Mouse (Mus musculus): ENCODE measurements around the gene Uba52.

The Uba52 gene

DNA sequence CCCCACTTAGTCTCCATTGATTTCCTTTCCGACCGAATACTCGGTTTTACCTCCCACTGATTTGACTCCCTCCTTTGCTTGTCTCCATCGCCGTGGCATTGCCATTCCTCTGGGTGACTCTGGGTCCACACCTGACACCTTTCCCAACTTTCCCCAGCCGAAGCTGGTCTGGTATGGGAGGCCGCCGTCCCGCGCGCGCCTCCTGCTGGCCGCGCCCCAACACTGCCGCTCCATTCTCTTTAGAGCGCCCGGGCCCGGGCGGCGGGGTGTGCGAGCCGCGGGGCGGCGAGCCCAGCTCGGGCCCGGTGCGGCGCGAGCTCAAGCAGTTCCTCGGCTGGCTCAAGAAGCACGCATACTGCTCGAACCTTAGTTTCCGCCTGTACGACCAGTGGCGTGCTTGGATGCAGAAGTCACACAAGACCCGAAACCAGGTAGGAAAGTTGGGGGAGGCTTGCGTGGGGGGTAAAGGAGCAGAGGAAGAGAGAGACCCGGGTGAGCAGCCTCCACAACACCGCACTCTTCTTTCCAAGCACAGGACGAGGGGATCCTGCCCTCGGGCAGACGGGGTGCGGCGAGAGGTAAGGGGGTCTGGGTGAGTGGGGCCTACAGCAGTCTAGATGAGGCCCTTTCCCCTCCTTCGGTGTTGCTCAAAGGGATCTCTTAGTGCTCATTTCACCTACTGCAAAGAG lies 7.4 kb downstream of the Uba52 start:
- DNase-seq: peak; percentile 97

DNA sequence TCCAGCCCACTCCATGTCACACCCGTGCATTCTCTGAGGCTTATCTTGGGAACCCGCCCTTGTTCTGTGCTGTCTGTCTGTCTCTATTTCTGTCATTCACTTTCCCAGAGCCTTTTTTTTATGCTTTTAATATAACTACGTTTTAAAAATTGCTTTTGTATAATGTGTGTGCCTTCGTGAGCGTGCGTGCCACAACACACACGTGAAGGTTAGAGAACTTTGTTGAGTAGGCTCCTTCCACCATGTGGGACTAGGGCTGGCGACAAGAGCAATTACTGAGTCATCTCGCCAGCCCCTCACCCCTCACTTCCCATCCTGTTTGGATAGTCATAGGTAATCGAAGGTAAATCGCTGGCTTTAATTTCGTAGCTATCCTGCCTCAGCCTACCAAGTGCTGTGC lies 8.1 kb downstream of the Uba52 start:
- no peak for DNase-seq

DNA sequence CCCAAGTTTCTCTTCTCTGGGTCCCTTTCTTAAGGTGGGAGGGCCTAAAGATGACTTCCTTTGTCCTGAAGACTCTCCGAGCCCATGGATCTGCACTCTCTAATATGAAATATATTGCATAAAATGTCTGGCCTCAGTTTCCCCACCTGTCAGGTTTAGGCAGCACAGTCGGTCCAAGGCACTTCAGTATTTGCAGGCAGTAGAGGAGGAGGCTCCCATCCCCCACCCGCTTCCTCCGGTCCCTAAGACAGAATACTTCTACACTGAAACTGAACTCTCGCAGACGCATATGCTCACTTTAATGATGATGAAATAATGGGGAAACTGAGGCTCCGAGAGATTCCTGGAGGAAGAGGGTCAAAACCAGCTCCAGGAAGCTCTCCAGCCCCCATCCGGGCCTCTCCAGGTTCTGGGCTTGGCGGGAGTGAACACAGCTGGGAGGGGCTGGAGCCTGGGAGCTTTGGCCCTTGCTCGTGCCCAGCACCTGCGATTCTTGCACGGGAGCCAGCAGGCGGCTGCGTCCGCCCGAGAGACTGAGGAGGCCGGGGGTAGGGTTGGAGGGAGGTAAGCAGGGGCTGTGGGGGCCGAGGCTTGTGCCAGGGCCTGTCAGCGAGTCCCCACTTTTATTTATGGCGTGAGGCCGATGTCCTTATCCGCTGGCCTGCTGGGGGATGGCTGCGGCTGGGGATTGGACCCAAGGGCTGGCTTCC lies 8.6 kb downstream of the Uba52 start:
- peak; percentile 96 for DNase-seq

DNA sequence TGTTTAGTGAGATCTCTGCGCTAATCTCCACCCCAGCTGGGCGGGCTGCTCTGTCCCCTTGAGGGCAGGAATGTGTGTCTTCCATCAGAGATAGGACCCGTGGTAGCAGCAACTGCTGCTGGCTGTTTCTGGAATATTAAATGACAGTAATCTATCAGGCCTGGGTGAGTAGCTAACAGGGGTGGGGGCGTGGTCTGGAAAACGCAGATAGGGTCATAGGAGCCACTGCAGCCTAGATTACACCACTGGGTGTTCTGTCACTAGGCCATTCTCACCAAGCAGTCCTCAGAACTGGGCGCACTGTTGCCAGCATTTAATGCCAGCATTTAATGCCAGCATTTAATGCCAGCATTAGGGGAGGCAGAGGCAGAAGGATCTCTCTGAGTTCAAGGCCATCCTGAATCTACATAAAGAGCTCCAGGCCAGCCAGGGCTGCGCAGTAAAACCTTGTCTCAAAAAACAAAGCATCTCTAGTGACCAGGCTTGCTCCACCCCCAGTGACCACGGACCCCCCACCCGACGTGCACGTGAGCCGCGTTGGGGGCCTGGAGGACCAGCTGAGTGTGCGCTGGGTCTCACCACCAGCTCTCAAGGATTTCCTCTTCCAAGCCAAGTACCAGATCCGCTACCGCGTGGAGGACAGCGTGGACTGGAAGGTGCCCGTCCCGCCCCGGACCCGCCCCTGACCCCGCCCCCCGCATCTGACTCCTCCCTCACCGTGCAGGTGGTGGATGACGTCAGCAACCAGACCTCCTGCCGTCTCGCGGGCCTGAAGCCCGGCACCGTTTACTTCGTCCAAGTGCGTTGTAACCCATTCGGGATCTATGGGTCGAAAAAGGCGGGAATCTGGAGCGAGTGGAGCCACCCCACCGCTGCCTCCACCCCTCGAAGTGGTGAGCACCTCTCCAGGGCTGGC lies 10.0 kb downstream of the Uba52 start:
- no peak for DNase-seq

DNA sequence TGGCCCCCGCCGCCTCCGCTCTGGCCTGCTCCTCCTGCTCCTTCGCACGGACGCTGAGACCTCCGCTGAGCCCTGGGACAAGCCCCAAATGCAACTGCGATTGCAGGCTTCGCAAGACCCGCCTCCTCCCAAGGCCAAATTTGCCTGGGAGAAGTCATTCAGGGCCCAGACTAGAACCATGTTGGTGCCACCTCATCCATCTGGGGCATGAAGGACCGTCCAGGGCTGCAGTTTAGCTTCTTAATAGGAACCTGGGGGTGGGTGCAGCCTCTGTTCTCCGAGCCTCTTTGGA lies 14.9 kb downstream of the Uba52 start:
- no peak for DNase-seq

DNA sequence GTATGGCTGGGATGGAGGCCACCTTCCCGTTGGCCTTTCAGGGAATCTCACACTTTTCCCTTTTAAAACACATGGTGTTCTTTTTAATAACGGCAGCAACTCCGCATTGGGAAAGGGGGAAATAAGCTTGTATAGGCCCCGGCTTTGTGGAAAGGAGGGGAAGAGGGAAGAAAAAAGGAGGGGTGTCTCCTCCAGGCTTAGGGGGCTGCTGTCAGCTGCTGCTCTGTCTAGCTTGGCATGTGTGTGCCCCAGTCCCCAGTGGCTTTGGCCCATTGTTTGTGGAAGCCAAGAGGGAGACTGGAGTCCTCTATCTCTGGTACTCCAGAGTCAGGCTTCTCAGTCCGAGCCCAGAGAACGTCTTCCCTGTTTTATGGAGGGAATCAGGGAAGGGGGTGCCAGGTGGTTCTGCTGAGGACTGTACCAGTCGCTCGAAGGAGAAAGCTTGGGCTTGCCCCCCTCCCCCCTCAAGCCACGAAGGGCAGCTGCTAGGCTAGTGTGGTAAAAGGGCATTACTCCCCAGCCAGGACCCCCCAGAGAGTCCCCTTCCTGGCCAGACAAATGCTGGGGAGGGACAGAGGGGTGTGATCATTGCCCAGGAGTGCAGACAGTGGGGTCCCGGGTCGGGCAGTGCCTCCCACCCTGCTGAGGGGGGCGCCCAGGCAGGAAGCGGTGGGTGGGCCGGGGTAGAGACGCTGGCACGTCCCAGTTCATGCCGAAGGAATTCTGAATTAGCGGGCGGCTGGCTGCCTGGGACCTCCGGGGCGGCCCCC lies 15.4 kb downstream of the Uba52 start:
- DNase-seq: no peak

DNA sequence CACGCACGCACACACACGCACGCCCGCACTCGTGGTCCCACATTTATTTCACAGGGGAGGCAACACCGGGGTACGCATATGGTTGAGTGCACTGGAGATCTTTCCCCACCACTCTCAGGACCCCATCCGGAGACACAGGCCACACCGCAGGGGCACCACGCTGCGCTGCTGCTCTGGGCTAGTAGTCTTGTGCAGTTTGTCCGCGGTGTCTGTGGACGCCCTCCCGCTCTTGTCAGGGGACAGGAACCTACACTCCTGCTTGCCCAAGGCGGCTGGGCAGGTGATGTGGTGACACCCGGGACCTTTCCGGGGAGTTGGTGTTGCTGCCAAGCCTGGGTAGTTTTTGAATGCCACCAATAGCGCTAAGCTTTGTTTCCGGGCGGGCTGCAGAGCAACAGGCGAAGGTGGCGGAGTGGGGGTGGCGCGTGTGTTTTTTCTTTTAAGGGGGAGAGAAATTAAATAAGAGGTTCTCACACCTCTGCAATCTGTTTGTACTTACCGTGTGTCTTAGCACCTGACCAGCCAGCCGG lies 16.1 kb downstream of the Uba52 start:
- no peak for DNase-seq

DNA sequence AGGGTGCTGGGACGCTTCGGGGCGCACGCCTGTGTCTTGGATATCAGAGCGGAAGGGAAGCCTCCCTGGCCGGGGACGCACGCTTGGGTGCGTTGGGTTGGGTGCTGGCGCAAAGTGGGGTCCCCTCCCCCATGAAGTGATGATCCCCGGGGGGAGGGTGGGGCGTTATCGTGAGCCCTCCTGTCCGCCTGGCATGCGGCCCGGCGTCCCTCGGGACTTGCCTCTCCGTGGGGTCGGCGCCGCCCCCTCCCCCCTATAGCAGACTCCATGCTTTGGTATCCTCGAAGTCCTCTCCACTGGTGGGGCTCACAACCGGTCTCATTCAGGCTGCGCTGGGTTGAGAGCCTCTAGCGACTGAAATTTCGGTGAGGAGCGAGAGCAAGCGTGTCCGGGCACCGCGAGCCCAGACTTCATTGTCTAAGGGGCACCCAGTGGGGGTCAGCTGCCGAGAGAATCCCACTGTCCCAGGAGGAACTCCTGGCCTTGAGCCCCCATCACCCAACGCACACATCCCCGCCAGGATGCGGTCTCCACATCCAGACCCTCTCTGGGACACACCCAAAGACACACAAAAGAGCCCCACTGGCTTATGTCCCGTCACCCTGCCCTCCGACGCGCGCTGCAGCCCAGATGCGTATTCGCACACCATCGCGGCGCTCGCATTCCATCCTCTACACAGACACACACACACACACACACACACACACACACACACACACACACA lies 16.7 kb downstream of the Uba52 start:
- DNase-seq: no peak

DNA sequence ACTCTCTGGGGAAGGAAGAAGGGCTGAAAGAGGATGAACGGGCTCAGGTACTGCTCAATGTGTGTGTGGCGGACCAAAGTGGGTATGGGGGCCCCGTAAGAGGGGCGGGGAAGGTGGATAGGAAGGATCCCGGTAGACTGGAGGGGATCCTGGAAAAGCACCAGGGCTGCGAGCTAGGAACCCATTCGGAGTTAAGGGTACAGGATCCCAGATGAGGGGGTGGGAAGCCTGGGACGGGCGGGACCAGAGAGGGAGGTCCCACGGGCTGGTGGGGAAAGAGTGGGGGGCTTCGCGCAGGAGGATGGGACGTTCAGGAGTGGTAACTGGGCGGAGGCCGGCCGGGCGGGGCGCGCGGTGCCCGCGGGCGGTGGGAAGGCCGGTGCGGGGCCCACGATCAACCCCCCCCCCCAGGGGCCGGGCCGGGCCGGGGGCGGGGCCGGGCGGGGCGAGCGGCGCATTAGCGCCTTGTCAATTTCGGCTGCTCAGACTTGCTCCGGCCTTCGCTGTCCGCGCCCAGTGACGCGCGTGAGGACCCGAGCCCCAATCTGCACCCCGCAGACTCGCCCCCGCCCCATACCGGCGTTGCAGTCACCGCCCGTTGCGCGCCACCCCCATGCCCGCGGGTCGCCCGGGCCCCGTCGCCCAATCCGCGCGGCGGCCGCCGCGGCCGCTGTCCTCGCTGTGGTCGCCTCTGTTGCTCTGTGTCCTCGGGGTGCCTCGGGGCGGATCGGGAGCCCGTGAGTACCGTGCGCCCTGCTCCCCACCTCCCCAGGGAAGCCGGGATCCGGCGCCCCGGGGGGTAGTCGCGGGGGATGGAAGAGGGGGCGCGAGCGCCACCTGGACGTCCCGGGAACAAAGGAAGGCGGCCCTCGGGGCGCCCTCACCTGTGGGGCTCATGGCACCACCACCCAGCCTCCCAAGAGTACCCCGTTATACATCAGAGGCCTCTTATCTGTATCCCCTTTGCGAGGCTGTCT lies 17.6 kb downstream of the Uba52 start, which contains the start of gene Crlf1:
Gene Crlf1 (plus strand): TSS at position 495 of the 977 bp plus-strand sequence.
- no peak for DNase-seq

DNA sequence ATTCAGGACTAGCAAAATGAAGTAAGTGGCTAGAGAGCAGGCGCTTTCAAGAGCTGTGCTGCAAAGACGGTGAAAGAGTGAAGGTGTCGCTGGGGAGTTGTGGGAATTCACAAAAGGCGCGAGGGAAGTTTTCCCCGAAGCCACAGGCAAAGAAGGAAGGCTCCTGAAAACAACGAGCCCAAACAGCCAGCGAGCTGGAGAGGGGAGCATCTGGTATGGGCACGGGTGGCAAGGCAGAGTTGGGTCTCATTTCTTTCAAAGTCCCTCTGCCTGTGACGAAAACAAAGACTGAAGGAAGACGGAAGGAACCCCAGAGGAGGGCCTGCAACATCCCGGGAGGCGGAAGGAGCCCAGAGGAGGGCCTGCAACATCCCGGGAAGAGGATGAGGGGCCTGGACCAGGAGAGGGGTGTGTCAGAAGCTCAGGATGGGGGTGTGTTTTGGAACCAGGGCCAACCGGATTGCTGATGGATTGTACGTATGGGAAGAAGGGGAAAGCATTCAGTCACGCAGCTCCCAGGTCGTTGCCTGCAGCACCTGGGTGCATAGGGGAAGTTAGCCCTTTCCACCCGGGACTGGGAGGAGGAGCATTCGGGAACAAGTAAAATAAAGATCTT lies 19.6 kb downstream of the Uba52 start:
- no peak for DNase-seq

DNA sequence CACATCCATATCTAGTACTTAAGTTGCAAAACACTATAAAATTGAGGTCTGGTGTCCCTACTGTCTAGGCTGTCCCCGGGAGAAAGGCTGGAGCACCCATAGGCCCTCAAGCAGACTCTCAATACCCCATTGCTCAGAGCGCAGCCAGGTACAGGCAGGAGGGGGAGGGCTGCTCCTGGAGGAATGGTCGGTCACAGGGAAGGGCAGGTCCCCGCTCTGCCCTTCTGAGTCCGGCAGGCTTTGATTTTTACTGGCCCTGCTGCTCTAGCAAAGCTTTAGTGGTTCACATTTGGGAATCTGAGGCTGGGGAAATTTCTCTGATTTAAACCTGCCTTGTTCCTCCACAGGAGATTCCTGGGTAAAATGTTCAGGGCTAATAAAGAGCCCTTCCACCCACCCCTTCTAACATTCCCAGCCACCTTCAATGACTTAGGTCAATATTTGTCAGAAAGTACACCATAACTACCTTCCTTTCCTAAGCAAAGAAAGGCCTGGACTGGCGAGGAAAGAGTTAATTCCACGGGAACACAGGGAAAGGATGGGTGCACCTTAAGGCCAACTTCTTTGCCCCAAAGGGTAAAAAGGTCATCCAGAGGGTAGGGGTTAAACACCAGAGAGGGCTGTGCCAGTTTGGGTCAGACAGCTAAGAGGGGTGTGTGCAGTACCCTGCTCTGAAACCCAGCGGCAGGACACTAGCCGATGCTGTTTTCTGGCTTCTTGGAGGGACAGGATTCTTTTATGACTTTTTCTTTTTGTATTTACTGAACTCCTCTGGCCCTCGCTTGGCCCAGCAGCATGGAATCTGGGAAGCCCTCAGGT lies 20.3 kb downstream of the Uba52 start:
- DNase-seq: no peak

DNA sequence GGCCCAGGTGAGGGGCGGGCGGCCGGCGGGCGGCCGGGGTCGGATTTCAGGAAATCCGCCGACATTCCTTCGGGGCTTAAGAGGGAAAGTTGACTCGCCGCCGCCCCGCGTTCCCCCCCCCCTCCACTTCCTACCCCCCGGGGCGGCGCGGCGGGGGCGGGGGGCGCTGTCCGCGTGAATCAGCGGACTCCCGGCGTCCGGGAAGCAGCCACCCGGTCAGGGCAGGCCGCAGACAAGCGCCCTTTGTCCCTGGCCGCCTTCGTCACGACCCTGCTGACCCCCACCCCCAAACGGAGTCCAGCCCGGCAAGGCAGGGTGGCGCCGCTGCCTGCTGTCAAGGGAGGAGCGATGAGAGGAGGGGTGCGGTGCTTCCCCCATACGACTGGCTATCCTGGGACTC lies 21.0 kb downstream of the Uba52 start:
- peak; percentile 94 for DNase-seq

DNA sequence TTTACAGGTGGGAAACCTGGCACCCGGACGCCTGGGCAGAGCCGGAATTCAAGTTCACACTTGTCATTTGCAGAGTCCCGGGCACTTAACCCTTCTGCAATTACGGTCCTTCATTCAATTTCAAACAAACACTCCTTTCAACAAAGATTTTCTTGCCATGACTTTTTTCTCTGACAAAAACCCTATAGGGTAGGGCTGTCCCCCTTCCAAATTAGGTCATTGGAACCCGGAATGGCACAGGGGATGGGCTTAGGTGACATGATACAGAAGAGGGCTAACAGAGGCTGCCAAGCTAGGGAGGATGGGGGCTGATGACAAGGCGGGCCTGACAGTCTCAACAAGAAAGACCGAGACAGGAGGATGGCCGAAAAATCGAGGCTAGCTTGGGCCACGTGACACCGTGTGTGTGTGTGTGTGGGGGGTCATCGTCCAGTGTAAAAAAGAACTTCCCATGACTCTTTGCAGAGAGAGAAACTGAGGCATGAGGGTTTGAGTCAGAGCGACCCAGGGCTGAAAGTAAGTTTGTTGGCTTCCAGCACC lies 21.6 kb downstream of the Uba52 start:
- no peak for DNase-seq

DNA sequence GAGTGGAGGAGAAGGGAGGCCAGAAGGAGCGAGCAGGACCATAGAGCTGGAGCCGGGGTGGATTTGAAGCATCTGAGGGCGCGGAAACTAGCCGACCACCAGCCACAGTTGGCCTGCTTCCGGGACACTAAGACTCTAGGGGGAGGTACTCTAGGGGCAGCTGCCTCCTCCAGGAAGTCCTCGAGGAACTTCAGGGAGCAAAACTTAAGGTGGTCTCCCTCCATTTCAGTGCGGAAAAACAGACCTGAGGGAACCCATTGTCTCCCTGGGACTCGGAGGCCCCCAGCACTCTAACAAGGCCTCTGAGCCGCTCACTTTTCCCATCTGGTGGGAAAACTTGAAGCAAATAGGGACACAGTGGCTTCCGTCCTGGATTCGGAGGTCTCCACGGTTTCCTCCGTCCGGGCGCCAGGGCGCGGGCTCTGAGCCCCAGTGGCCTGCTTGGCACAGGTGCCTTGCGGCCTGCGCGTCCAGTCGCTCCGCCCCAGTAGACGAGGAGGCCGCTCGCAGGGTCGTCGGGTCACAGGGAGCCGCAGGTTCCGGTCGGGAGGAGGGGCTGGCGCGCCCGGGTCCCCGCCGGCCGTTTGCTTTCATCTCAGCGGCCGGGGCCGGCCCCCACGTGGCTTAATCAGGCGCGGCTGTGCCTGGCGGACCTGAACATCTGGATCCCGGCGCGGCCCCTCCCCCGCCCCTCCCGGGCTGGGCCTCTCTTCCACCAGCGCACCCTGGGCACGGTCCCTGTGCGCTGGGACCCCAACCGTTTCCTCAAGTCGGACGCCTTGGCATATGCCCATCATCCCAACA lies 22.4 kb downstream of the Uba52 start:
- no peak for DNase-seq

DNA sequence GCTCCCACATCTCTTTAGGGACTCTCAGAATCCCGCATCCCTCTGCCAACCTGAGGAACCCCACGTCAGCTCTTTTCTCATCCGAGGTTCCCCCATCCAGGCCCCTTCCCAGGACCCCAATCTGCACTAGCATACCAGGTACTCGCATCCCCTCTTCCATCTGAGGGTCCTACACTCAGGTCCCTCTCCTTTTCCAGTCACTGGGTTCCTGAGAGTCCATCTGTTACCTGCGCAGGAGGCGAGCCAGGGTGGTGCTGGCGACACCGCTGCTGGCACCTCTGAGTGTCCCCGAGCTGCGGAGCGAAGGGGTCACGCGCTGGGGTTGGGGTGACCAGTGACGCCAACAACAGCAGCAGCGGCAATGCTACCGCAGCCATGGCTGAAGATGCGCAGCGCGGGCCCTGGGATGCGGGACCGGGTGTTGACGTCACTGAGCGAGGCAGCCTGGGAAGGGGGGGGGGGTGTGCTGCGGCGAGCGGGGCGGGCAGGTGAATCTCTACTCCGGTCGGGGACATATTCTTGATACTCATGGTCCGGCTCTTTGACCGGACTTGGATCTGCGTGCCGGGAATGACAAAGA lies 23.6 kb downstream of the Uba52 start, which contains the start of gene Tmem59l:
Gene Tmem59l (minus strand): TSS at position 418 of the 580 bp plus-strand sequence.
- DNase-seq: no peak

DNA sequence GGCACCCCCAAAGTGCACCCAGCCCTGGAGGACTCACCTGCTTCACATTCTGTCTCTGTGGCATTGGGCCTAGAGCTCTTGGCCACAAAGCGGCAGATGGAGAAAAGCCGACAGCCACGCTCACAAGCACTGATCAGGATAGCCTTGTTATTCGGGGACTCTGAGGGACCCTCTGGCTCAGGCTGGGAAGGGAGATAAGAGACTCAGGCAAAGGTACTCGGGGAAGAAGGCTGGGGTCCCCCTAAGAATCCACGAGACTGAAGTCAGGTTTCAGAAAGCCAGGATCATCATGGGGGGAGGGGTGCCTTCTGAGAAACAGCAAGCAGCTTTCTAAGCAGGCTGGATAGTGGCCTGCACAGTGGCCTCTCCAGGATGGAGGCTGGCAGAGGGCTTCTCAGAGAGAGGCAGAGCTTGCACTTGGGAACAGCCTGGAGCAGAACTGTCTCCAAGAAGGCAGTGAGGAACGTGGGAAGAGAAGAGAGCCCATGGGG lies 24.4 kb downstream of the Uba52 start:
- DNase-seq: no peak

DNA sequence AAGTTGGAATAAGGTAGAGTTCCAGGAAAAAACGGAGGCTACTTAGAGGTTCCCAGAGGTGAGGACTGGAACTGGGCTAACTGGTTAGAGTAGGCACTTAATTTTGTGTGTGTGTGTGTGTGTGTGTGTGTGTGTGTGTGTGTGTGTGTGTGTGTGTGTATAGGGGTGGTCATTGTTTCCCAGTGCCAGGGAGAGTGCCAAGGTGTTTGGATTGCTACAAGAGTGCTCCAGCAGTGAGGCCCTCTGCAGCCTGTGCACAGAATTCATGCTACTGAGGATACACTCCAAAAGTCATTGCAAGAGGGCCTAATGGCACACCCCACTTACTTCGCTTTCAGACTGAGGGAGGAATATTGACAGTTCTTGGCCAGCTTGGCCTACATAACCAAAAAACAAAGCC lies 27.7 kb downstream of the Uba52 start:
- DNase-seq: no peak

DNA sequence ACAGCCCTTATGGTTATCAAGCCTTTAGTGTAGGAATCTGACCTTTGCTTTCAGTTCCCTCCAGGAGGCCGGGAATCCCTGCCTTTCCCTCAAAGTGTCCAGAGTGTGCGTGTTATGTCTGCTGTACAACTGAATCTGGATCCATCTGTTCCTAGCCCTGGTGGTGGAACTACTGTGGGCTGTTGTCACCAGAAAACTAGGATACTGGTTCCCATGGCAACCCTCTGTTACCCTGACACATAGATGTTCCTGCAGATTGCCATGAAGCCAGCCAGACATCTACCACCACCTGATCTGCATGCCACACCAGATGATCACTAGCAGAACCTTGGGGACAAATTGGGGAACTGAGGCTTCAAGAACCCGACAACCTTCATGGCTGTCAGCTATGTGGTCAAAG lies 28.7 kb downstream of the Uba52 start:
- no peak for DNase-seq

Data from heart, adult 11 months (tissue).